Mouse (Mus musculus) layer of hippocampus, adult 6 months (tissue): ENCODE results near the gene Cyp4a29. TPM values are rescaled to one million over a fixed set of nuclear protein-coding genes. Genes with fewer than 3 reads are reported as not detected.

Experiments used
- long read RNA-seq, 2 experiments: library from polyadenylated mRNA; unstranded; transcript quantifications; one replicate each; pipeline ENCODE4 v2.0.0; 2019 to 2020
- polyA plus RNA-seq: library from polyadenylated mRNA; unstranded; fragments of <200 nt; fragmentation: Nextera tagmentation; gene quantifications from 2 replicates; pipeline ENCODE4 v1.2.3, GENCODE M21; 2021

Gene Cyp4a29
- polyA plus RNA-seq = not detected in 2 replicates
- long read RNA-seq, experiment 1 = 0 reads
- long read RNA-seq, experiment 2 = 0 reads

DNA sequence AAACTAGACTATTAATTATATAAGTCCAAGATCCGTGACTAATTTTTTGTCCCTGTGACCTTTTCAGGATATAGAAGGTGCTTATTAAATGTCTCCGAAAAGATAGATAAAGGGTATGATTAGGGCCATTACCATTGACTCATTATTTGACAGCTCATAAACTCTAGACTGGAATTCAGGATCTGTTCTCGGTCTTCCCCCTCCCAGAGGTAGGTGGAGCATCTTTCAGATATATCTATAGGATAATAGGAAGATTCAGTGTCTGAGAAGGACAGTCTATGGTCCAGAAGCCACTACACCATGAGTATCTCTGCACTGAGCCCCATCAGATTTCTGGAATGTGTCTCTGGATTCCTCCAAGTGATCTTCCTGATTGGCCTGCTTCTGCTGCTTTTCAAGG lies at the start of gene Cyp4a29:
Cyp4a29 (plus strand) TSS at position 301 of the 400 bp plus-strand sequence.

DNA sequence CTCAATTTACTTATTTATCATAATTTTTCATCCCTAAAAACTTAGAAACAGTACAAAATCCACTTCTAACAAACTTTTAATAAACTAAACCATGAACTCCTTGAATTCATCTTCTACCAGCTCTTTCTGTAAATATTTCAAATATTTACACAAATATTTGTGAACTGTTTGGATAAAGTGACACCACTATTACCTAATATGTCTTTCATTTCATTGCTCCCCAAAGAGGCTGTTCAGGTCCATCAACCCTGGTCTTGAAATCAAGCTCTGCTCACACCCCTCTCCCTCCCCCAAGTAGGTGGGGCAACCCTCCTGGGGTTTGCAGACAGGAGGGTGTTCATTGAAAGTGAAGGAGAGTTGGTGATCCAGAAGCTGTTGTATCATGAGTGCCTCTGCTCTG lies 56.9 kb downstream of the Cyp4a29 start, which contains the start of gene Cyp4a12a:
Cyp4a12a (plus strand) TSS at position 301 of the 400 bp plus-strand sequence.

Other genes starting within 250 kb of the Cyp4a29 start
- gene Stil, start 241.9 kb upstream of the Cyp4a29 start, polyA plus RNA-seq = 0.04 and 0.08 TPM in 2 replicates
- 0.11 and 0.23 TPM in 2 replicates for gene Tal1, start 185.7 kb upstream of the Cyp4a29 start, polyA plus RNA-seq
- gene Pdzk1ip1, start 153.4 kb upstream of the Cyp4a29 start, polyA plus RNA-seq = 0.44 and 0.99 TPM in 2 replicates
- 4.2 and 5.3 TPM in 2 replicates for gene Cyp4x1, start 107.8 kb upstream of the Cyp4a29 start, polyA plus RNA-seq
- gene Cyp4a12a, start 57.0 kb downstream of the Cyp4a29 start, polyA plus RNA-seq = not detected in 2 replicates
- gene Cyp4a12b, start 169.5 kb downstream of the Cyp4a29 start, polyA plus RNA-seq = not detected in 2 replicates
- not detected in 2 replicates for gene Cyp4a30b, start 210.5 kb downstream of the Cyp4a29 start, polyA plus RNA-seq